Mouse (Mus musculus): ENCODE data around the gene Pgap2. TPM values are rescaled to one million over a fixed set of nuclear protein-coding genes. Genes with fewer than 3 reads are reported as not detected.

Gene Pgap2
- polyA plus RNA-seq, 1 experiment from 2014 or later, result 57.8 TPM

GRCm38 (mm10) chr7:102208806-102209363, 1.1 kb upstream of the Pgap2 start:
- Histone ChIP-seq H3K27me3 (ENCODE audit: control insufficient read depth, insufficient read depth, low read depth, low read length) (no peaks in the 10 kb centered on the region), H3K4me1 (ENCODE audit: control insufficient read depth, insufficient read depth, low read length) (peaks cover 18% of the 10 kb centered on the region), H3K9ac (ENCODE audit: low read depth, low read length) (peak overlapping the region; percentile 79), H3K4me2 (ENCODE audit: low read length) (peak overlapping the region; percentile 91), H3K9me3 (replicated peaks; ENCODE audit: control insufficient read depth, low read length, poor library complexity, severe bottlenecking) (no peaks in the 10 kb centered on the region), H3K27ac (ENCODE audit: low read length) (no peak overlapping the region; the same call in 1 of the 2 replicates), H3K36me3 (ENCODE audit: control insufficient read depth, insufficient read depth, low read length) (no peaks in the 10 kb centered on the region), H3K4me3 (ENCODE audit: low read depth, low read length) (peak overlapping the region; percentile 81)
- ATAC-seq, result no peak
- WGBS, result 59% methylated on average over 4 of the region's 4 CpGs

GRCm38 (mm10) chr7:102211071-102211470, 1.1 kb downstream of the Pgap2 start:
- ATAC-seq, result no peak
- no peaks in the 10 kb centered on the region for H3K27me3 ChIP-seq (ENCODE audit: control insufficient read depth, insufficient read depth, low read depth, low read length)
- no peaks in the 10 kb centered on the region for H3K9me3 ChIP-seq (replicated peaks; ENCODE audit: control insufficient read depth, low read length, poor library complexity, severe bottlenecking)
- peak overlapping the region; percentile 56; the same call in 1 of the 2 replicates for H3K9ac ChIP-seq (ENCODE audit: low read depth, low read length)
- peak overlapping the region; percentile 81 for H3K4me3 ChIP-seq (ENCODE audit: low read depth, low read length)
- peaks cover 18% of the 10 kb centered on the region for H3K4me1 ChIP-seq (ENCODE audit: control insufficient read depth, insufficient read depth, low read length)
- H3K36me3 ChIP-seq (ENCODE audit: control insufficient read depth, insufficient read depth, low read length), result no peaks in the 10 kb centered on the region
- H3K4me2 ChIP-seq (ENCODE audit: low read length), result peak overlapping the region; percentile 56
- 68% methylated on average over 3 of the region's 3 CpGs for WGBS
- H3K27ac ChIP-seq (ENCODE audit: low read length), result peak overlapping the region; percentile 88

DNA sequence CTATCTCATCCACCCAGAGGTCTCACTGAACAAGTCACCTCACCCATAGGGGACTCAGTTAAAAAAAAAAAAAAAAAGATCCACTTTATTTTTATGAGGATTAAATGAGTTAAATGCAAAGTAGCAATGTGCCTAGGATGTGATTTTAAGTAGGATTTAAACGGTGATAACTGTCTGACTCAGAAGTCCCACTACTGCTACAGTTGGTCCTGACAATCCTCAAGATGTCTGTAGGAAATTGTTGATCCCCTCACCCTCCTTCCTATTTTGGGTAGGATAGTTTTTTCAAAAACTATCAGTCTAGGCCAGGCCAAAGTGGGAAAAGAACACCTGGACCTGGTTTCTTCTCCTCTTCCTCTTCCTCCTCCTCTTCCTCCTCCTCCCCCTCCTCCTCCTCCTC, 11.9 kb downstream of the Pgap2 start:
- no peak overlapping the region for H3K9ac ChIP-seq (ENCODE audit: low read depth, low read length)
- peaks cover 4% of the 10 kb centered on the region for H3K4me1 ChIP-seq (ENCODE audit: control insufficient read depth, insufficient read depth, low read length)
- no peak overlapping the region for H3K4me3 ChIP-seq (ENCODE audit: low read depth, low read length)
- H3K36me3 ChIP-seq (ENCODE audit: control insufficient read depth, insufficient read depth, low read length), result no peaks in the 10 kb centered on the region
- peak overlapping the region; percentile 70 for H3K4me2 ChIP-seq (ENCODE audit: low read length)
- 0 out of 2 replicates have a peak, but pooled peaks have one; percentile 6 for ATAC-seq
- no peaks in the 10 kb centered on the region for H3K27me3 ChIP-seq (ENCODE audit: control insufficient read depth, insufficient read depth, low read depth, low read length)
- H3K27ac ChIP-seq (ENCODE audit: low read length), result no peak overlapping the region
- WGBS, result 60% methylated on average over 1 of the region's 1 CpGs
- no peaks in the 10 kb centered on the region for H3K9me3 ChIP-seq (replicated peaks; ENCODE audit: control insufficient read depth, low read length, poor library complexity, severe bottlenecking)

- Histone ChIP-seq H3K27ac (ENCODE audit: low read length) (no peak overlapping the region), H3K36me3 (ENCODE audit: control insufficient read depth, insufficient read depth, low read length) (no peaks in the 10 kb centered on the region), H3K9ac (ENCODE audit: low read depth, low read length) (peak overlapping the region; percentile 84), H3K9me3 (replicated peaks; ENCODE audit: control insufficient read depth, low read length, poor library complexity, severe bottlenecking) (no peaks in the 10 kb centered on the region), H3K4me3 (ENCODE audit: low read depth, low read length) (peak overlapping the region; percentile 77), H3K4me1 (ENCODE audit: control insufficient read depth, insufficient read depth, low read length) (peaks cover 4% of the 10 kb centered on the region), H3K4me2 (ENCODE audit: low read length) (peak overlapping the region; percentile 70), H3K27me3 (ENCODE audit: control insufficient read depth, insufficient read depth, low read depth, low read length) (no peaks in the 10 kb centered on the region)
- ATAC-seq, result peak; percentile 75
- WGBS, result 2% methylated on average over 7 of the region's 13 CpGs
Measured at GRCm38 (mm10) chr7:102222336-102222735, 12.3 kb downstream of the Pgap2 start.

DNA sequence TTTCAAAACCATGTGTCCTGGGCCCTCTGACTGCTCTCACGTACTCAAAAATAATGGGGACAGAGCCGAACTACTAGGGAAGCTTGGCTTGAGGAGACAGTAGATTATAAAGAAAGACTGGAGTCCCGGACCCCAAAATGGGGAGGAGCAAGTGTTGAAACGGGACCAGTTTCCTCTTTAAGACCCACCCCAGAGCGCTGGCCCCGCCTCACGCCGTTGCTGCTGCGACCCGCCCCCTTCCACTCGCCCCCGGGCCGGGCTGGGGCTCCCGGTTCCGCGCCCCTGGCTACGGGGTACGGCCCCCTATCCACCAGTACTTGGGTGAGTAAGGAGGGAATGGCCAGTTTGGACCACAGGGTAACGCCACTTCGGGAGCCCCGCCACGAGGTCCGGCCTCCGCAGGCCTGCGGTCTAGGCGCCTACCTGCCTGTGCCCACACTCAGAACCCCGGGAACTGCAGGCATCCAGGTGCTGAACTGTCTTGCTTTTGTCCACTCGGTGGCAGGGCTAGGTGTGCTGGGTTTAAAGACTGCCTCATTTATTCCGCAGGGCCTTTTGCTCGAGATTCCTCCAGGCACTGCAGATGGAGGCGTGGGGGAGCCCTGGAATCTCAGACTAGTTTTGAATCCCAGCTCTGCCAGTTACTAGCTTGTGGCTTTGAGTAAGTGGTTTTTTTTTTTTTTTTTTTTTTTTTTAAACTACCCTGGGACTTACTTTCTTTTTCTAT, 13.0 kb downstream of the Pgap2 start:
- Histone ChIP-seq H3K9me3 (replicated peaks; ENCODE audit: control insufficient read depth, low read length, poor library complexity, severe bottlenecking) (no peaks in the 10 kb centered on the region), H3K4me3 (ENCODE audit: low read depth, low read length) (peak overlapping the region; percentile 77), H3K4me1 (ENCODE audit: control insufficient read depth, insufficient read depth, low read length) (peaks cover 4% of the 10 kb centered on the region), H3K27ac (ENCODE audit: low read length) (peak overlapping the region; percentile 68), H3K9ac (ENCODE audit: low read depth, low read length) (peak overlapping the region; percentile 84), H3K27me3 (ENCODE audit: control insufficient read depth, insufficient read depth, low read depth, low read length) (no peaks in the 10 kb centered on the region), H3K4me2 (ENCODE audit: low read length) (peak overlapping the region; percentile 70), H3K36me3 (ENCODE audit: control insufficient read depth, insufficient read depth, low read length) (no peaks in the 10 kb centered on the region; the same call in 1 of the 2 replicates)
- peak; percentile 89 for ATAC-seq
- 1% methylated on average over 31 of the region's 31 CpGs for WGBS

- Histone ChIP-seq H3K9me3 (replicated peaks; ENCODE audit: control insufficient read depth, low read length, poor library complexity, severe bottlenecking) (no peaks in the 10 kb centered on the region), H3K4me2 (ENCODE audit: low read length) (peak overlapping the region; percentile 70; the same call in 1 of the 2 replicates), H3K36me3 (ENCODE audit: control insufficient read depth, insufficient read depth, low read length) (peaks cover 3% of the 10 kb centered on the region; the same call in 1 of the 2 replicates), H3K9ac (ENCODE audit: low read depth, low read length) (no peak overlapping the region), H3K27ac (ENCODE audit: low read length) (no peak overlapping the region), H3K27me3 (ENCODE audit: control insufficient read depth, insufficient read depth, low read depth, low read length) (no peaks in the 10 kb centered on the region), H3K4me1 (ENCODE audit: control insufficient read depth, insufficient read depth, low read length) (peaks cover 4% of the 10 kb centered on the region), H3K4me3 (ENCODE audit: low read depth, low read length) (no peak overlapping the region)
- ATAC-seq, result no peak
- WGBS, result 91% methylated on average over 5 of the region's 5 CpGs
Measured at GRCm38 (mm10) chr7:102223883-102224738, 14.1 kb downstream of the Pgap2 start.

DNA sequence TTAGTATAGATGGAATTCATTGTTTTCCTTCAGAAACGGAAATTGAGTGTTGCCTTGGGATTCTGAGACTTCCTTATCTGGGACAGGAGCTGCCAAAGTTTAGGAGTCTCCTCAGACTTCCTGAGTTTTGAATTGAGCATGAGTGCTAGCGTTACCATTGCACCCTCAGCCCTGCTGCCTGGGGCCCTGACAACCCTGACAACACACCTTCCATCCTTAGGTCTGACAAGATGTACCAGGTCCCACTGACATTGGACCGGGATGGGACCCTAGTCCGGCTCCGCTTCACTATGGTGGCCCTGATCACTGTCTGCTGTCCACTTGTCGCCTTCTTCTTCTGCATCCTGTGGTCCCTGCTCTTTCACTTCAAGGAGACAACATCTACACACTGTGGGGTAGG, 16.0 kb downstream of the Pgap2 start:
- no peak for ATAC-seq
- no peak overlapping the region for H3K4me3 ChIP-seq (ENCODE audit: low read depth, low read length)
- WGBS, result 94% methylated on average over 6 of the region's 6 CpGs

DNA sequence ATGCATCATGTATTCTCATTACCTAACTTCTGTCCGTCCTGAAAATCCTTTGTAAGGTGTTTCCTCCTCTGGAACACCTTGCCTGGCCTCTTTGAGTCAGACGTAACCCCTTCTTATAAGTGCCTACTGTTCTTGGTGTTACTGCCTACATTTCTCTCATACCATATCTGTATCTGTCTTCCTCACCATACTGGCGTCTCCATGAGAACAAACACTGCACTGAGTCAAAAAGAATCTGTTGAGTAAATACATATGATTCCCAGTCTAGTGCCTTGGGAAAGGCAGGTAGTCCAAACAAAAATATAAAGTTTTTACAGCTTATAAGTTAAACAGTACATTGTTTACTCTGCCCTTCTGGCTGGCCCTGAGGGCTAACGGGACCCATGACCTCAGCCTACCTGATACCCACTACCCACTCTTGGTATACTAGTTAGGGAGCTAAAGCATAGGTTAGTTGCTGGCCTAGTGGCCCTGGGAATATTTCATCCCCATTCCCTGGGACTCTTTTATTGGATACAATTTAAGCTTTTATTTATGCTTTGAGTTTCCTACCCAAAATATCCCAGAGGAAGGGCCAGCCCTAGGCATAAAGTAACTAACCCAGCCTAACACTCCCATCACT, 18.2 kb downstream of the Pgap2 start:
- 91% methylated on average over 4 of the region's 4 CpGs for WGBS
- no peak overlapping the region for H3K9ac ChIP-seq (ENCODE audit: low read depth, low read length)
- no peak overlapping the region for H3K4me3 ChIP-seq (ENCODE audit: low read depth, low read length)
- no peaks in the 10 kb centered on the region for H3K27me3 ChIP-seq (ENCODE audit: control insufficient read depth, insufficient read depth, low read depth, low read length)
- H3K36me3 ChIP-seq (ENCODE audit: control insufficient read depth, insufficient read depth, low read length), result peaks cover 3% of the 10 kb centered on the region; the same call in 1 of the 2 replicates
- H3K4me2 ChIP-seq (ENCODE audit: low read length), result no peak overlapping the region
- peaks cover 4% of the 10 kb centered on the region for H3K4me1 ChIP-seq (ENCODE audit: control insufficient read depth, insufficient read depth, low read length)
- ATAC-seq, result no peak
- no peak overlapping the region for H3K27ac ChIP-seq (ENCODE audit: low read length)
- no peaks in the 10 kb centered on the region for H3K9me3 ChIP-seq (replicated peaks; ENCODE audit: control insufficient read depth, low read length, poor library complexity, severe bottlenecking)

More for the DNA sequence above, 16.0 kb downstream of the Pgap2 start:
- Histone ChIP-seq H3K36me3 (ENCODE audit: control insufficient read depth, insufficient read depth, low read length) (peaks cover 3% of the 10 kb centered on the region; the same call in 1 of the 2 replicates), H3K27ac (ENCODE audit: low read length) (no peak overlapping the region), H3K9ac (ENCODE audit: low read depth, low read length) (no peak overlapping the region), H3K4me2 (ENCODE audit: low read length) (no peak overlapping the region), H3K9me3 (replicated peaks; ENCODE audit: control insufficient read depth, low read length, poor library complexity, severe bottlenecking) (no peaks in the 10 kb centered on the region), H3K4me1 (ENCODE audit: control insufficient read depth, insufficient read depth, low read length) (peaks cover 4% of the 10 kb centered on the region), H3K27me3 (ENCODE audit: control insufficient read depth, insufficient read depth, low read depth, low read length) (no peaks in the 10 kb centered on the region)

Measured in midbrain, embryonic 16.5 days (tissue).